Mouse (Mus musculus): Measurements from ENCODE around the gene Atp6v1a.

The Atp6v1a gene

DNA sequence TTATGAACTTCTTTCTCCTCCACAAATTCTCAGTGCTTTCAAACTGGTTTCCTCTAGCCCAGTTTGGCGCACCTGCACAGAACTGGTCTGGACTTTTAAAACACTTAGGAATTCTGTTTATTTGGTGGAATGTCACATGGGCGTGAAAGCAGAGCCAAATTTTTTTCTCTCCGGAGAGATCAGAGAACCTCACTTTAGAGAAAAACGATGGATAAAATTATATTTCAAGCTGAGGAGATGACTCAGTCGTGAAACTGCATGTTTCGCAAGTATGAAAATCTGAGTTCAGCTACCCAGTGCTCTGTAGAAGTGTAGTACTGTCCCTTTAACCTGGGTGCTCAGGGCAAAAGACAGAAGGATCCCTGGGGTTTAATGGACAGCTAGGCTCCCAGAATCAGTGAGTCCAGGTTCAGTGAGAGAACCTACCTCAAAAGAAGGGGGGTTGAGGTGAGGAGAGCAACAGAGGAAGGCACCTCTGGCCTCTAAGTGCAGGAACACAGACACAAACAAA is 2.9 kb downstream of the Atp6v1a start:
- DNase-seq = no peak

DNA sequence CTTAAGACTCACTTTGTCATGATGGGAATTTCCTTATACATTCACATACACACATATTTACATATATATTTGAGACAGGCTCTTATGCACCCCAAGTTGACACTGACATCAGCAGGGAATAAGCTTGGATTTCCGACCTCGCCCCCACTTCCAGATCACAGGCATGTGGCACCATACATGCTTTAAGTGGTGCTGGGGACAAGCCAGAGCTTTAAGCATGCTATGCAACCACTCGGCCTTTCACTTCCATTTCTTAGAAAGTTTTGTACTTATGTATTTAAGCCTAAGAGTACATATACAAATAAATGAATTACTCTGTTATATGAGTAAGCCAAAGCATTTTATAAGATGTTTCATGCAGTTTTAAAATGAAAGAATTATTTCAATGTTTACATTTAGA is 6.3 kb downstream of the Atp6v1a start:
- no peak for DNase-seq

GRCm38 (mm10) chr16:44132300-44132699 is 7.2 kb downstream of the Atp6v1a start:
- no peak for DNase-seq

DNA sequence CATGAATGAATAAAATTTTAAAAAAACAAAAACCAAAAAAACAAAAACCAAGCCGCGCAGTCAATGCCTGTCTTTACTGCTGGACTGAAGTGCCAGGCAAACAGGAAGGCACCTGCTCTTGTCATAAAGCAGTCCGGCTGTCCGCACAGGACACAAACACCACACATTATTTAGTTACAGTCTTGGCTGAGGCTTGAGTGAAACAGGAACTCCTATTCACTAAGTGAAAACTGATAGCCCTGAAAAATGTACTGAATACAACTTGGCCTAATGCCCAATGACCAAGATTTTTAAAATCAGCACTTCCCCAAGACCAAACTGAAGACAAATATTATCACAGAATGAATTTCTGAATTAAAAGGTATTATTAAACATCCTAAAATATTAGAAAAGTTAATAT is 13.1 kb downstream of the Atp6v1a start:
- no peak for DNase-seq

GRCm38 (mm10) chr16:44125436-44125835 is 14.1 kb downstream of the Atp6v1a start:
- no peak for DNase-seq

DNA sequence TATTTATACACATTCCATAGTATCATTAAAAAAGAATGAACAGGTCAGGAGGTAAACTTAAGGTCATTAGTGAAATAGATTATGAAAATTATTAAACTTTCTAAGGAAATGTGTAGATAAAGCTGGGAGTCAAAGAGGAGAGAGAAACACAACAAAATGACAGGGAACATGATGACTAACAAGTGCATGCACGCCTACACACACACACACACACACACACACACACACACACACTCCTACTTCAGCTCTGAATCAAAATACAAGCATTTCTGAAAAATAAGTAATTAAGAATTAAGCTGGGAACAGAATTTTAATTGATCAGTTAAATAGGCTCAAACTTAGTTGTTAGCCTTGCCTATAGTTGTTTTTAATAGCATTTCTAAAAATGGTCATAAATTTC is 14.8 kb downstream of the Atp6v1a start:
- DNase-seq = no peak

DNA sequence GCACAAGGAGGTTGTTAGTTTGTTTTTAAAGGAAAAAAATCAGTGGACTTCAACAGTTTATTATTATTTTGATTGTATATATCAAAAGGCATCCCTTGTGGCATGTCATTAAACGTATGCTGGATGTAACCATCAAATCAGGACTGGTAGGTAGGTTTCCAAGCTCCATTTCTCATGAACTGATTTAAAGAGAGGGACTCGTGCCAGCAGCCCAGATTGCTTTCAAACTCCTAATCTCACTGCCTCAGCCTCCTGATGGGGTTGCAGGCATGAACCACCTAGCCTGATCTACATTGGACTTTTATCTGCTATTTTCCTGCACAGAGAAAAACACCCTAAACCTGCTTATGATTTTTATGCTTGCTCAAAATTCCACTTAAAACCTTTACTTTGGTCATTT is 15.7 kb downstream of the Atp6v1a start:
- no peak for DNase-seq

DNA sequence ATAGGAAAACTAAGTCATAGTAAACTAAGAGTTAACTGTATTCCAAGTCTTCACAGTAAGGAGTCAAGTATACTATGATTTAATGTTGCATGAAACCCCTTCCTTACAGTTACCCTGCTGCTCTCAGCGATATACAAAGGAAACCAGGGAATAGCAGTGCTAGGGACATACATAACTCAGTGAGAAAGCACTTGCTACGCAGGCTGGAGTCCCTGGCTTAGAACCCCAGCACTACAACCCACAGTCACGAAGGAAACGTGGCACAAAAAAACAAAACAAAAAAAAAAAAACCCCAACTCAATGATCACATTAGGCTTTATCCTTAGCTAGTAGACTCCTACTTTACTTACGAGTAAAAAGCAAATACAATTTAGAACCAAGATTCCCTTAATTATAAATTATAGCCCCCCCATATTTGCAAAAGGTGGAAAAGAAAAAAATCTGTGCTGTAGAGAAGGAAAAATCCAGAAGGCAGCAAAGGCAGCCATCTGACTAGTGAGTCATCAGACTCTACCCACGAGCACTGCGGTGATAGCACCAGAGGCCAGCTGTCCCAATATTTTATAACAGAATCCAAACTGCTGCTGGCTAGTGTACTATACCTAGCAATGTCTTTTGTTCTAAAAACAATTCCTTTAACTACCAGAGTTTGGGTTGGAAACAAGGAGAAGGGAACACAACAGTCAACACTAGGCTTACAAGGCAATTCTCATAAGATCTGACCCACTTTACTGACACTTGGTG is 16.4 kb downstream of the Atp6v1a start:
- no peak for DNase-seq

GRCm38 (mm10) chr16:44122574-44122973 is 16.9 kb downstream of the Atp6v1a start:
- no peak for DNase-seq

DNA sequence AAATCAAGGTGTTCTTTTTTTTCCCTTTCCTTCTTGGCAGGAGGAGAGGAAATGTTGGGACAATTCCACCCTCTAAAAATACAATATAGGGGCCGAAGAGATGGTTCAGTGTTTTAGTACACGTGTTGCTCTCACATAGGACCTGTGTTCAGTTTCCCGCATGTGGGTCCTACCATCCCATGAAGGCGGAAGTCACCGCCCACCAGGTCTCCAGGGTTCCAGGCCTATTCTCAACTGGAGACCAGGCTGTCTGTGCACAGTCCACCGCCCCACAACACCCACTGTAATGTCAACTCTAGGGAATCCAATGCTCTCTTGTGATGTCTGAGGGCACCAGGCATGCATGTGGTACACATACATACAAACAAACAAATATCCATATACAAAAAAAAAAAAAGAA is 17.4 kb downstream of the Atp6v1a start:
- DNase-seq = no peak

GRCm38 (mm10) chr16:44119753-44120501 is 19.6 kb downstream of the Atp6v1a start:
- no peak for DNase-seq

DNA sequence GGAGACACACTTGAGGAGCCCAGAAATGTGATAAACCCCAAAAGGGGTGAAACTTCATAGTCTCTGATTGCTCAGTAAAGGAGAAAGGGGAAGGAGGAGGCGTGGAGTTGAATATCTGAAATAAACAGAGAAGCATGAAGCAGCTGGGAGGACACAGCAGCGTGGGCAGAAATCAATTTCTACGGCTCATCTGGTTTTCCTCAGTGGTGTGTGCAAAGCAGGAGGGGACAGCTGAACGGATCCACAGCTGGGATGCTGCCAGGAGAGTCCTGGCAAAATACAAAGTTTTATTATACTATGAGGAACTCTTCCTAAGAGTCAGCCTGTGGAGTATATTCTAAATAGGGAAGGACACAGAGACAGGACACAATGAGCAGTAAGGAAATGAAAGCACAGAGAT is 30.5 kb downstream of the Atp6v1a start:
- DNase-seq = no peak

DNA sequence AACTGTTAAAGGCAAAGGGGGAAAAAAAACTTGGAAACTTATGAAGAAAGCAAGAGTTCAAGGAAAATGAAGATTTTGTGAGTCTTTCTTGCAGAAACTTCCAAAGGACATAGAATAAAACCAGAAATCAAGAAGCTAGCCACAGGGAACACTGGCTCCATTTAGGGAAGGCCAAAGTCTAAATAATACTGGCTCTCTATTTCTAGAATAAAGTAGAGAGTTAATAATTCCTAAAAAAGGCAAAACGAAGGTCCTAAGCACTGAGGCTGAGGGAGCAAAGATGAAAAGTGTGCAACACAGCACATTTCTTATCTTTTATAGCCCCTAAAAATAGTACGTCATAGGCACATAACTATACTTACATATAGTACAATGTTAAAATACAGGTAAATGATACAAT is 34.3 kb downstream of the Atp6v1a start:
- DNase-seq = no peak

- no peak for DNase-seq
These were observed 35.4 kb downstream of the Atp6v1a start for GRCm38 (mm10) chr16:44103806-44104766.

DNA sequence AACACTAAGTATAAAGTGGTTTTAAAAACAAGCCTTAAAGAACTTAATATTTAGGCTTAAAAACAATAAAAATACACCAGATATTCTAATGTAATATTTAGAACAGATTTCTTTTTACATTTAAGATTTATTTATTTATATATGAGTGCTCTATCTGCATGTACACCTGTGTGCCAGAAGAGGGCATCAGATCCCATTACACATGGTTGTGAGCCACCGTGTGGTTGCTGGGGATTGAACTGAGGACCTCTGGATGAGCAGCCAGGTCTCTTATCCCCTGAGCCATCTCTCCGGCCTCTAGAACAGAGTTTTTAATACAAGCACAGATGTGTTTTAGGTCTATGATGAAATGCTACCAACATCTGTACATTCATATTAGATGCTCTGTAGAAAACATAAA is 36.6 kb downstream of the Atp6v1a start:
- DNase-seq = no peak

DNA sequence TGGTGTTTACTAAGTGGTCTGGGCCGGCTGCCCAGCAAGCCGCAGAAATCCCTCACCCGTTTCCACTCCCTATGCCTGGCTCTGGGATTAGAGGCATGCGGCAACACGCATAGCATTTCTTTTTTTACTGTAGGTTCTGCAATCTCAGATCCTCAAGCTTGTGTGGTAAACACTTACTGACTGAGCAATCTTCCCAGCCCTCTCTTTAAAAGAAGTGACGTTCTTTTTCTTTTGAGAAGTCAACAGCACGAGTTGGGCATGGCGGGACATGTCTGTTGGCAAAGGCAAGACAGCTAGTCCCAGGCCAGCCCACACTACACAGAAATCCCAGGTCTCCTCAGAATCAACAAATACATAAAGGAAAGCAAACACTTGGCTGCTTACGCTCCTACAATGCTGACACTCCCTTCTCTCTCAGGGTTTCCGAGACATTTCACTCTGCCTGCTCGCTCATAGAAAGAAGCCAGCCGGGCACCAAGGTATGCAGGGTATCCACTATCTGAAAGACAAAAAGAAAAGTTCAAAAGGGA is 38.3 kb downstream of the Atp6v1a start:
- DNase-seq = no peak

- DNase-seq = no peak
These were observed 40.1 kb downstream of the Atp6v1a start for GRCm38 (mm10) chr16:44099377-44099776.

DNA sequence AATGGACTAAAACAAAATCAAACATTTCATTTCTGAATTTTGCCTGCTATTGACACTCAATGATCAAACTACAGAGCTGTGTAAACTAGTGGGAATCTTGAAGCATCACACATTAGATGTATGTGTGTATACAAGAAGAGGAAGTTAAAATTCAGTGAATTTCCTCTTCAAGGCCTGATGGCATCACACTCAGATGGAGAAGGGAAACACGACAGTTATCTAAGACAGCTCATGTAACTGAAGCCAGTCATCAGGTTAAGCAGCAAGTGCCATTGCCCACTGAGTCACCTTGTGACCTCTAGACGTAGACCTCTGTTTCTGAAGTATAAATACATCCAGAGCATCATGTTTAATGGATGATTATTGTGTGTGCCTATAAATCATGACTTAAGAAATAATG is 51.9 kb downstream of the Atp6v1a start:
- no peak for DNase-seq

- peak; percentile 74 for DNase-seq
These were observed 76.2 kb downstream of the Atp6v1a start, which contains the start of gene Gramd1c for GRCm38 (mm10) chr16:44063025-44063894. TSS of gene Gramd1c (minus strand) at chr16:44063345.

DNA sequence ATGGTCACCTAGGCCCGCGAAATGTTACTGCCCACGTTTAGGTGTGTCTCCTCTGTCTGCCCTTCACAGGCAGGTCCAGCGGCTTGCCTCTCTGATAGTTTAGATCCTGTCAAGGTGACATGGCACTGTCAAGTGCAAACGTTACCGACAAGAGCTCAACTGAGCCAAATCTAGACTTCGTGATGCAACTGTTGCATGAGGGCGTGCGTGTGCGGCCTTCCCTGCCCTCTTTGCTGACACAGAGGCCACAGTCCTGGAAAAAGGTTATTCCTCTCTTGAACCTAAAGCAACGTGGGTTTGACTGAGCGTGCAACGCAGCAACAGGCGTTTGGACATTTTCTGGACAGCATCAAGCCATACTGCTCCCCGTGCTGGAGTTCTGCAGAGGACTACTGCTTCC is 78.2 kb downstream of the Atp6v1a start:
- DNase-seq = no peak

DNA sequence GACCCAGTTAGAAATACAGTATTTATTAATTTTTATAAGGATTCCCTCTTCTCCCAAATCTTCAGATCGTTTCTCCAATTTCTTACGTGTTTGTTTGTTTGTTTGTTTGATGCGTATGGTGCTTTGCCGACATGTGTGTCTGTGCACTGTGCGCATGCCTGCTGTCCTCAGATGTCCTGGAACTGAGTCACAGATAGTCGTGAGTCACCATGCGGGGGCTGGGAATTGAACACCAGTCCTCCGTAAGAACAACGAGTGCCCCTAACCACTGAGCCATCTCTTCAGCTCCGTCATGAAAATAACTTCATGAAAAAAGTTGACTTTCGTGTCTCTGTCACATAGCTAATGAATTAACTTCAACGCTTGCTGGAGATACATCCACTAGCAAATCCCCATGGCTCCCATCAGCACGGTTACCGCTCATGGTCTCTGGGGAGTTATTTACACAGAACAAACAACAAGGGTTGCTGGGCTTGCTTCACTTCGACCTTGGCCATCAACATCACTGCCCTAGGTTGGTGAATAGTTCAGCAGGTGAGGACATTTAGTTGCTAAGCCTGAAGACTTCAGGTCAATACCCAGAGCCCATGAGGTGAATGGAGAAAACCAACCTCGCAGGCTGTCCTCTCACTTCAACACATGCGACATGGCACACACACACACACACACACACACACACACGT is 78.8 kb downstream of the Atp6v1a start:
- peak; percentile 21 for DNase-seq
